Mouse (Mus musculus): ENCODE measurements around the gene Ppp1r15a. TPM values are rescaled to one million over a fixed set of nuclear protein-coding genes. Genes with fewer than 3 reads are reported as not detected.
"Not testable (repeated sequence)": the region's sequence is repeated elsewhere in the genome, so short reads cannot be mapped to it uniquely, and the experiment has no call there.

Ppp1r15a gene
- polyA plus RNA-seq, 1 experiment from 2014 or later, result 280 TPM

- Histone ChIP-seq H3K4me2 (peak overlapping the region; percentile 77), H3K4me1 (replicated peaks) (peaks cover 52% of the 10 kb centered on the region), H3K9ac (peak overlapping the region; percentile 69), H3K4me3 (replicated peaks) (peak overlapping the region; percentile 88), H3K36me3 (replicated peaks) (peaks cover 27% of the 10 kb centered on the region), H3K27ac (replicated peaks) (peak overlapping the region; percentile 100), H3K27me3 (peaks cover 17% of the 10 kb centered on the region)
- not testable (repeated sequence) for ATAC-seq (ENCODE audit: insufficient read depth); H3K9me3 ChIP-seq (replicated peaks)
- 62% methylated on average over 6 of the region's 6 CpGs for WGBS (ENCODE audit: insufficient replicate concordance)
Measured at GRCm38 (mm10) chr7:45527169-45527568, 1.1 kb upstream of the Ppp1r15a start.

GRCm38 (mm10) chr7:45526474-45527120, 529 bp upstream of the Ppp1r15a start:
- no peak for ATAC-seq (ENCODE audit: insufficient read depth)
- peak overlapping the region; percentile 88 for H3K4me3 ChIP-seq (replicated peaks)
- H3K4me1 ChIP-seq (replicated peaks), result peaks cover 54% of the 10 kb centered on the region
- peak overlapping the region; percentile 77 for H3K4me2 ChIP-seq
- peak overlapping the region; percentile 69 for H3K9ac ChIP-seq
- peaks cover 33% of the 10 kb centered on the region for H3K36me3 ChIP-seq (replicated peaks)
- H3K27ac ChIP-seq (replicated peaks), result peak overlapping the region; percentile 100
- WGBS (ENCODE audit: insufficient replicate concordance), result 13% methylated on average over 7 of the region's 7 CpGs
- no peaks in the 10 kb centered on the region for H3K9me3 ChIP-seq (replicated peaks)
- H3K27me3 ChIP-seq, result peaks cover 16% of the 10 kb centered on the region

- Histone ChIP-seq H3K4me3 (replicated peaks) (peak overlapping the region; percentile 88), H3K4me1 (replicated peaks) (peaks cover 60% of the 10 kb centered on the region), H3K27me3 (peaks cover 2% of the 10 kb centered on the region; the same call in 1 of the 2 replicates), H3K4me2 (peak overlapping the region; percentile 77), H3K36me3 (replicated peaks) (peaks cover 45% of the 10 kb centered on the region), H3K27ac (replicated peaks) (peak overlapping the region; percentile 100), H3K9ac (peak overlapping the region; percentile 99), H3K9me3 (replicated peaks) (no peaks in the 10 kb centered on the region)
- peak; percentile 87 for ATAC-seq (ENCODE audit: insufficient read depth)
- WGBS (ENCODE audit: insufficient replicate concordance), result 2% methylated on average over 12 of the region's 12 CpGs
Measured at GRCm38 (mm10) chr7:45524841-45525621, 1.0 kb downstream of the Ppp1r15a start.

GRCm38 (mm10) chr7:45523678-45524170, 2.3 kb downstream of the Ppp1r15a start:
- peaks cover 45% of the 10 kb centered on the region for H3K36me3 ChIP-seq (replicated peaks)
- peak overlapping the region; percentile 88 for H3K4me3 ChIP-seq (replicated peaks)
- ATAC-seq (ENCODE audit: insufficient read depth), result no peak
- H3K27me3 ChIP-seq, result no peaks in the 10 kb centered on the region
- no peaks in the 10 kb centered on the region for H3K9me3 ChIP-seq (replicated peaks)
- peak overlapping the region; percentile 100 for H3K27ac ChIP-seq (replicated peaks)
- 50% methylated on average over 13 of the region's 13 CpGs for WGBS (ENCODE audit: insufficient replicate concordance)
- peaks cover 61% of the 10 kb centered on the region for H3K4me1 ChIP-seq (replicated peaks)
- H3K4me2 ChIP-seq, result peak overlapping the region; percentile 77
- H3K9ac ChIP-seq, result peak overlapping the region; percentile 99

- Histone ChIP-seq H3K4me3 (replicated peaks) (peak overlapping the region; percentile 88), H3K36me3 (replicated peaks) (peaks cover 45% of the 10 kb centered on the region), H3K9ac (peak overlapping the region; percentile 99), H3K27ac (replicated peaks) (peak overlapping the region; percentile 100), H3K4me1 (replicated peaks) (peaks cover 63% of the 10 kb centered on the region), H3K27me3 (no peaks in the 10 kb centered on the region), H3K9me3 (replicated peaks) (no peaks in the 10 kb centered on the region), H3K4me2 (peak overlapping the region; percentile 77)
- 47% methylated on average over 18 of the region's 18 CpGs for WGBS (ENCODE audit: insufficient replicate concordance)
- ATAC-seq (ENCODE audit: insufficient read depth), result no peak
Measured at GRCm38 (mm10) chr7:45522957-45523676, 3.0 kb downstream of the Ppp1r15a start.

GRCm38 (mm10) chr7:45522194-45522752, 3.8 kb downstream of the Ppp1r15a start:
- peak overlapping the region; percentile 100 for H3K27ac ChIP-seq (replicated peaks)
- 48% methylated on average over 16 of the region's 16 CpGs for WGBS (ENCODE audit: insufficient replicate concordance)
- peaks cover 63% of the 10 kb centered on the region for H3K4me1 ChIP-seq (replicated peaks)
- peaks cover 45% of the 10 kb centered on the region for H3K36me3 ChIP-seq (replicated peaks)
- peak overlapping the region; percentile 88 for H3K4me3 ChIP-seq (replicated peaks)
- no peak for ATAC-seq (ENCODE audit: insufficient read depth)
- H3K4me2 ChIP-seq, result peak overlapping the region; percentile 77
- no peaks in the 10 kb centered on the region for H3K9me3 ChIP-seq (replicated peaks)
- peak overlapping the region; percentile 99 for H3K9ac ChIP-seq
- H3K27me3 ChIP-seq, result no peaks in the 10 kb centered on the region

GRCm38 (mm10) chr7:45521728-45522184, 4.3 kb downstream of the Ppp1r15a start:
- H3K27ac ChIP-seq (replicated peaks), result peak overlapping the region; percentile 100
- no peak for ATAC-seq (ENCODE audit: insufficient read depth)
- H3K4me3 ChIP-seq (replicated peaks), result peak overlapping the region; percentile 88
- peak overlapping the region; percentile 77 for H3K4me2 ChIP-seq
- H3K36me3 ChIP-seq (replicated peaks), result peaks cover 45% of the 10 kb centered on the region
- under 1% methylated on average over 28 of the region's 28 CpGs for WGBS (ENCODE audit: insufficient replicate concordance)
- peak overlapping the region; percentile 99 for H3K9ac ChIP-seq
- peaks cover 59% of the 10 kb centered on the region for H3K4me1 ChIP-seq (replicated peaks)
- no peaks in the 10 kb centered on the region for H3K27me3 ChIP-seq
- H3K9me3 ChIP-seq (replicated peaks), result no peaks in the 10 kb centered on the region

- 85% methylated on average over 7 of the region's 7 CpGs for WGBS (ENCODE audit: insufficient replicate concordance)
- Histone ChIP-seq H3K4me2 (peak overlapping the region; percentile 77), H3K27me3 (no peaks in the 10 kb centered on the region), H3K9me3 (replicated peaks) (no peaks in the 10 kb centered on the region), H3K4me1 (replicated peaks) (peaks cover 68% of the 10 kb centered on the region), H3K4me3 (replicated peaks) (0 out of 2 replicates have a peak overlapping the region, but pooled peaks have one; percentile 88), H3K9ac (no peak overlapping the region), H3K27ac (replicated peaks) (peak overlapping the region; percentile 100; the same call in 1 of the 2 replicates), H3K36me3 (replicated peaks) (peaks cover 45% of the 10 kb centered on the region)
- no peak for ATAC-seq (ENCODE audit: insufficient read depth)
Measured at GRCm38 (mm10) chr7:45520605-45521004, 5.5 kb downstream of the Ppp1r15a start.

GRCm38 (mm10) chr7:45519345-45520120, 6.5 kb downstream of the Ppp1r15a start:
- no peaks in the 10 kb centered on the region for H3K9me3 ChIP-seq (replicated peaks)
- no peaks in the 10 kb centered on the region for H3K27me3 ChIP-seq
- H3K4me1 ChIP-seq (replicated peaks), result peaks cover 71% of the 10 kb centered on the region
- H3K36me3 ChIP-seq (replicated peaks), result peaks cover 40% of the 10 kb centered on the region
- WGBS (ENCODE audit: insufficient replicate concordance), result 63% methylated on average over 8 of the region's 8 CpGs
- peak overlapping the region; percentile 58 for H3K27ac ChIP-seq (replicated peaks)
- H3K4me2 ChIP-seq, result peak overlapping the region; percentile 32
- peak overlapping the region; percentile 4; the same call in 1 of the 2 replicates for H3K9ac ChIP-seq
- no peak for ATAC-seq (ENCODE audit: insufficient read depth)
- H3K4me3 ChIP-seq (replicated peaks), result peak overlapping the region; percentile 9; the same call in 1 of the 2 replicates

GRCm38 (mm10) chr7:45518618-45519017, 7.5 kb downstream of the Ppp1r15a start:
- no peaks in the 10 kb centered on the region for H3K9me3 ChIP-seq (replicated peaks)
- H3K27ac ChIP-seq (replicated peaks), result peak overlapping the region; percentile 58; the same call in 1 of the 2 replicates
- peak overlapping the region; percentile 9; the same call in 1 of the 2 replicates for H3K9ac ChIP-seq
- H3K4me3 ChIP-seq (replicated peaks), result no peak overlapping the region
- no peak overlapping the region for H3K4me2 ChIP-seq
- peaks cover 32% of the 10 kb centered on the region for H3K36me3 ChIP-seq (replicated peaks)
- WGBS (ENCODE audit: insufficient replicate concordance), result 88% methylated on average over 16 of the region's 16 CpGs
- no peaks in the 10 kb centered on the region for H3K27me3 ChIP-seq
- peaks cover 71% of the 10 kb centered on the region for H3K4me1 ChIP-seq (replicated peaks)
- ATAC-seq (ENCODE audit: insufficient read depth), result no peak

Measured in liver, embryonic 15.5 days (tissue).